In the genomic region with DNA sequence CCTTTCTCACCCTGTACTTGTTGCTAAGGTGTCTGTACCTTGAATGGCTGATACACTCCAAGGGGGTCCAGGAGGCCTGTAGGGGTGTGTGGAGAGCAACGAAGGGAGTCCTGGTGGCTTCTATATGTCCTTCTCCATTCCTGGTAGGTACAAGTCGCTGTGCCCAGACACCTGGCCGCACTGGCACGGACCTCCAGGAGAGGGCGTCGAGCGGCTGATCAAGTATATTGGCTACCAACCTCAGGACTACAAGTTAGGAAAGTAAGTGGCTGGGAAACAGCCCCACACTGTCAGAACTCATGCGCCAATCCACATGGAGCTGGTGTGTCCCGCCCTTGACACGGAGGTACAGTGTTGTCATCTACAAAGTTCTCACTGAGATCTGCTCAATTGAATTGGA, we compare ENCODE assay signal across 14 mouse cellular contexts. TPM values are rescaled to one million over a fixed set of nuclear protein-coding genes. Genes with fewer than 3 reads are reported as not detected.
DNase-seq lines count a peak whose midpoint lies in the region; ATAC-seq and TF ChIP-seq lines count a peak whose summit lies in the region.
"Had no signal": no experiment of that assay in that cellular context is flagged by ENCODE, and none has a peak within 500 bp of the region (broad histone marks: within the 10 kb centered on the region; RNA-seq: fewer than 3 reads in every experiment).

No protein-coding gene starts in this region.

- ATAC-seq in CD4-positive, CD25-positive, alpha-beta regulatory T cell, adult 4 months = no peak
- ATAC-seq in liver, postnatal 0 days = no peak
- ATAC-seq in liver, embryonic 11.5 days (replicated peaks; ENCODE audit: low FRiP score) = no peak
- no peak for ATAC-seq in G1E (ENCODE audit: extremely low read depth, insufficient number of reproducible peaks, low FRiP score, poor library complexity, severe bottlenecking)

- 63% methylated on average over 10 of the region's 10 CpGs for WGBS in liver, postnatal 0 days (ENCODE audit: insufficient replicate concordance)
- 51% methylated on average over 10 of the region's 10 CpGs for WGBS in liver, embryonic 11.5 days

- no peak for TF ChIP-seq EP300 in liver, postnatal 0 days (IDR thresholded peaks at IDR 0.05; ENCODE audit: low read depth)

- H3K27me3 ChIP-seq in liver, postnatal 0 days (ENCODE audit: insufficient read depth, low read length) = no peaks in the 10 kb centered on the region
- H3K27me3 ChIP-seq in liver, embryonic 11.5 days (replicated peaks; ENCODE audit: control insufficient read depth, insufficient read depth, low read length) = no peaks in the 10 kb centered on the region
- peaks cover 55% of the 10 kb centered on the region for H3K27me3 ChIP-seq in G1E (ENCODE audit: insufficient read depth, low read length)
- H3K27me3 ChIP-seq: embryonic facial prominence, embryonic 12.5 days; hindbrain, embryonic 15.5 days had no signal

- H3K9me3 ChIP-seq in liver, postnatal 0 days (ENCODE audit: low read length) = no peaks in the 10 kb centered on the region
- H3K9me3 ChIP-seq in liver, embryonic 11.5 days (ENCODE audit: control insufficient read depth, low read length) = no peaks in the 10 kb centered on the region
- H3K9me3 ChIP-seq in G1E (replicated peaks) = no peaks in the 10 kb centered on the region
- H3K9me3 ChIP-seq: embryonic facial prominence, embryonic 12.5 days; forebrain, embryonic 10.5 days; hindbrain, embryonic 15.5 days; limb, embryonic 15.5 days had no signal

- no peak overlapping the region for H3K4me3 ChIP-seq in liver, postnatal 0 days (ENCODE audit: low read depth, low read length)
- no peak overlapping the region for H3K4me3 ChIP-seq in liver, embryonic 11.5 days (ENCODE audit: low read depth, low read length)
- no peak overlapping the region for H3K4me3 ChIP-seq in G1E (ENCODE audit: low read depth, low read length)
- H3K4me3 ChIP-seq: embryonic facial prominence, embryonic 12.5 days; forebrain, embryonic 10.5 days; hindbrain, embryonic 15.5 days; limb, embryonic 15.5 days had no signal

- H3K36me3 ChIP-seq in liver, postnatal 0 days (replicated peaks; ENCODE audit: insufficient read depth, low read length) = no peaks in the 10 kb centered on the region
- H3K36me3 ChIP-seq in liver, embryonic 11.5 days (ENCODE audit: control insufficient read depth, insufficient read depth, low read length) = no peaks in the 10 kb centered on the region
- H3K36me3 ChIP-seq in G1E (replicated peaks) = no peaks in the 10 kb centered on the region
- H3K36me3 ChIP-seq: embryonic facial prominence, embryonic 12.5 days; forebrain, embryonic 10.5 days; hindbrain, embryonic 15.5 days; limb, embryonic 15.5 days had no signal

- no peak overlapping the region for H3K27ac ChIP-seq in liver, postnatal 0 days (ENCODE audit: low read depth)
- no peak overlapping the region for H3K27ac ChIP-seq in liver, embryonic 11.5 days (ENCODE audit: low read depth, low read length)
- H3K27ac ChIP-seq: embryonic facial prominence, embryonic 12.5 days; forebrain, embryonic 10.5 days; hindbrain, embryonic 15.5 days; limb, embryonic 15.5 days had no signal

- DNase-seq in CD4-positive, CD25-positive, alpha-beta regulatory T cell, adult 2 months (ENCODE audit: low read depth, low spot score) = peak; percentile 42
- DNase-seq in liver, postnatal 0 days = no peak
- no peak for DNase-seq in liver, embryonic 11.5 days (ENCODE audit: low spot score)
- no peak for DNase-seq in G1E (ENCODE audit: low spot score)
- peak; percentile 32 for DNase-seq in naive thymus-derived CD4-positive, alpha-beta T cell, adult 2 months (ENCODE audit: low read depth)
- no peak for DNase-seq in layer of hippocampus, postnatal 25 days (ENCODE audit: extremely low spot score in 1 of 2, low spot score in 1 of 2)
- no peak for DNase-seq in right cerebral cortex, postnatal 14 days
- DNase-seq: cerebellum, postnatal 14 days; retina, postnatal 1 day had no signal

- no peak overlapping the region for H3K9ac ChIP-seq in liver, postnatal 0 days (replicated peaks)
- no peak overlapping the region for H3K9ac ChIP-seq in liver, embryonic 11.5 days (ENCODE audit: low read depth, low read length)
- H3K9ac ChIP-seq: embryonic facial prominence, embryonic 12.5 days; hindbrain, embryonic 15.5 days; limb, embryonic 15.5 days had no signal

- H3K4me1 ChIP-seq in liver, postnatal 0 days (ENCODE audit: insufficient read depth) = no peaks in the 10 kb centered on the region
- no peaks in the 10 kb centered on the region for H3K4me1 ChIP-seq in liver, embryonic 11.5 days (replicated peaks; ENCODE audit: control insufficient read depth, insufficient read depth, low read length)
- peaks cover under 1% of the 10 kb centered on the region for H3K4me1 ChIP-seq in G1E (ENCODE audit: insufficient read depth, low read depth, low read length)

- no peak overlapping the region for H3K4me2 ChIP-seq in liver, postnatal 0 days (ENCODE audit: low read depth, low read length)
- no peak overlapping the region for H3K4me2 ChIP-seq in liver, embryonic 11.5 days
- H3K4me2 ChIP-seq: embryonic facial prominence, embryonic 12.5 days; hindbrain, embryonic 15.5 days; limb, embryonic 15.5 days had no signal

- TF ChIP-seq CTCF in liver, postnatal 0 days (IDR thresholded peaks at IDR 0.05; ENCODE audit: low read depth) = peak; percentile 40
- 0 out of 2 replicates have a peak, but pooled peaks have one; percentile 19 for TF ChIP-seq CTCF in G1E (IDR thresholded peaks at IDR 0.05; ENCODE audit: low read depth, low read length)

RNA-seq across cellular contexts. Expression of gene Kctd10, which starts 28.8 kb away (rescaled TPM):
- 10 to 100 TPM; 56.6 to 82.2 TPM for polyA plus RNA-seq in CD4-positive, CD25-positive, alpha-beta regulatory T cell, adult 4 months (2017; shearing (Covaris generic))
- polyA plus RNA-seq in liver, postnatal 0 days (2015; fragmentation: Nextera tagmentation; extraction: Ambion mirVana) = 16.4 and 17.4 TPM in 2 replicates
- 59.1 and 64.1 TPM in 2 replicates for polyA plus RNA-seq in liver, embryonic 11.5 days (2014; fragmentation: Nextera tagmentation; extraction: Ambion mirVana)
- total RNA-seq in G1E (2014; fragmentation: Nextera tagmentation) (18.4 and 29.8 TPM in 2 replicates), G1E (2017) (40.8 and 44.1 TPM in 2 replicates)
- 60.6 and 64.1 TPM in 2 replicates for polyA plus RNA-seq in G1E (2012)
- total RNA-seq in layer of hippocampus, postnatal 25 days (2021) = 10 to 100 TPM; 46.2 to 49.5 TPM

RNA-seq across cellular contexts. Expression of gene Ube3b, which starts 28.9 kb away (rescaled TPM):
- 10 to 100 TPM; 28.8 to 44.7 TPM for polyA plus RNA-seq in CD4-positive, CD25-positive, alpha-beta regulatory T cell, adult 4 months (2017; shearing (Covaris generic))
- polyA plus RNA-seq in liver, postnatal 0 days (2015; fragmentation: Nextera tagmentation; extraction: Ambion mirVana) = 11.1 and 11.3 TPM in 2 replicates
- 41.1 and 41.4 TPM in 2 replicates for polyA plus RNA-seq in liver, embryonic 11.5 days (2014; fragmentation: Nextera tagmentation; extraction: Ambion mirVana)
- total RNA-seq in G1E (2014; fragmentation: Nextera tagmentation) (59.4 and 65.0 TPM in 2 replicates), G1E (2017) (20.2 and 20.9 TPM in 2 replicates)
- polyA plus RNA-seq in G1E (2012) = 51.3 and 61.3 TPM in 2 replicates
- total RNA-seq in layer of hippocampus, postnatal 25 days (2021) = 10 to 100 TPM; 83.4 to 89.8 TPM

Comparison
In these comparisons a context has a peak if more than half of its experiments do, and no peak if none do; other contexts are left out.
1. DNase-seq: peak in CD4-positive, CD25-positive, alpha-beta regulatory T cell, adult 2 months (single experiment) and naive thymus-derived CD4-positive, alpha-beta T cell, adult 2 months (single experiment); none in liver, postnatal 0 days (single experiment), liver, embryonic 11.5 days (single experiment), G1E (single experiment), layer of hippocampus, postnatal 25 days (0 of 2) and right cerebral cortex, postnatal 14 days (single experiment).